Mouse (Mus musculus): ENCODE measurements around the gene Hivep3.

Gene Hivep3

DNA sequence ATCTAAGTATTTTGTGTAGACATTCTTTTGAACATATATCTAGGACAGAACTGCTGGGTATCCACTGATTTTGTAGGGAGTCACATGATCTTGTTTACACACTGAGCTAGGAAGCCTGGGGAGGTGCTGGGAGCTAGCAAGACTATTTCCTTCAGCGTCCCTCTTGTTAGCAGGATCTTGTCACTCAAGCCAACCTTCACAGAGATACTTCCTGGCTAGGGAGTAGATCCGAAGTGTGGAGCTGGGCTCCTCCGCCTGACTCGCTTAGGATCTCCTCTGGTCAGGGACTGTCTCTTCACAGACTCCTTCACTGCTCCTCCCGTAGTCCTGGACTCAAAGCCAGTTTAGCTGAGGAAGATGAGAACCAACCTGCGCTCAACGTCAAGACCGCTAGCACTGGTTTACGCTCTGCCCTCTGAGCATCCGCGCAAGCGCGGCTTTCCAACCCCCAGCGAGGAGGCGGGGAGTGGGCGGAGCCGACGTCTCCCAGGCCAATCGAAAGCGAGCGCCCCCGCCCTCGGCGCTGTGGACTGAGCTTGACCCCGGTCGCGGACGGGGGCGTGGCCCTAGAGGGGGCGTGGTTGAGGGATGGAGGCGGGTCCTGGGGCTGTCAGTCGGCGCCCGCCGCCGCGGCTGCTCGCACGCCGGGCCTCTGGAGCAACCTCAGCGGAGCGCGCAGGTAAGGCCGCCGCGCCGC, at the start of gene Hivep3:
Gene Hivep3, plus strand, starts transcription at position 601 of the 697 bp plus-strand sequence.
- peak; percentile 99 for DNase-seq (ENCODE audit: low read depth, low spot score)

DNA sequence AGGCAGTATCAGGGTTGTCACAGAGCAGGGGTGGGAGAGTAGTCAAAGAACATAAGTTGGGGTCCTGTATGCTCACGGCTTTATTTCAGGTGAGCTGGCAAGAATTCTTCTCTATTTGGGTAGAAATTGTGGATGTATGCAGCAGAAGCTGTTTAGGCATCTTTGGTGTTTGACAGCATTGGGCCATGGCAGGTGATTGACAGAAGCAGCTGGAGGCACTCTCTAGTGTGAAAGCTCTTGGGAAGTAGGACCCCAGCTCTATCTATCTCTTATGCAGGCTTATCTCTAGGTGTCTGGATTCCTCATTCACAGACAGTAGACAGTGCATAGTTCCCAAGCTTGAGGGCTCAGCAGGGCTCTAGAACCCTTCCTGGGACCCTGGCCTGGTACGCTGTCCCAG, 47.8 kb upstream of the Hivep3 start:
- DNase-seq (ENCODE audit: low read depth, low spot score) = no peak

DNA sequence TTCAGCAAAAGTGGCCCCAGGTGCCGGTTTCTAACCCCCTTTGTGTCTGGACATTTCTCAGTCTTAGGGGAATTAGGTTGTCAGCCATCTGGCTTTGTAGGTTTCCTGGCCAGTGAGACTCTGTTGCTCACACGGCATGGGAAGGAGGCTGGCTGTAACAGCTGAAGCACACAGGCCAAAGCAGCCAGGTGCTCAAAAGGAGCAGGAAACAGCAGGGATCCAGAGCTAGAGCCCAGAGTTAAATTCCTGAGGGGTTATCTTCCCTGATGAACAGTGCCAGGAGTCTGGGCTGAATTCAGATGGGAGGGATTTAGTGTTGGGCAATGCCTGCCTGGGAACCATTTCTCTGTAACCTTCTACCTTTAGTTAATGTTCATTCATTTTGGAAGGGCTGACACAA, 35.2 kb upstream of the Hivep3 start:
- no peak for DNase-seq (ENCODE audit: low read depth, low spot score)

DNA sequence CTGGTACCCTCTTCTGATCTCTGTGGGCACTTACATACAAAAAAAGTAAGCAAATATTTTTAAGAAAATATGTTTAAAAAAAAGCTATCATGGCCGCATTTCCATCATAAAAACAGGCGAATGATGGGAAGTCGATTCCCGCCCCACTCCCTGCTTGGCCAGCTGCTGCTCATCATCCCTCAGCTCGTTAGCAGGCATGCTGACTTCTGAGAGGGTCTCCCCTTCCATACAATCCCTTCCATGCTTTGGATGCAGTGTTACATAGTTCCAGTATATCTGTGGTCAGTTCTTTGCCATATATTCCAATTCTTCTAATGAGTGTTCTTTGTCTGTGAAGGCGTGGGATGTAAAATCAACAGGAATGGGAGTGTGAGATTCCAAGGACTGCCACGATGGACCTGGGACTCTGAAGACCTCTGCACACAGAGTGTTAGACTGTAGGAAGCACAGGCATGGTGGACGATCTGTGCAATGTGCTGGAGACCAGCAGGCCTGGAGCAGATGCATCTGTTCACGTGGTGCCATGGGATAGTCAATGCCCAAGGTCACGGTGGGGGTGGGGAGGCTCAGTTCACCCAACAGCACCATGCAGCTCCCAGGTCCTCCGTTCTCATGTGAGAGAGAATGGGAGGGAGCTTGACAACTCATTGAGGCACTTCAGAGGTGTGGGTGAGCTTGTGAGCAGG, 32.2 kb upstream of the Hivep3 start:
- peak; percentile 18 for DNase-seq (ENCODE audit: low read depth, low spot score)

DNA sequence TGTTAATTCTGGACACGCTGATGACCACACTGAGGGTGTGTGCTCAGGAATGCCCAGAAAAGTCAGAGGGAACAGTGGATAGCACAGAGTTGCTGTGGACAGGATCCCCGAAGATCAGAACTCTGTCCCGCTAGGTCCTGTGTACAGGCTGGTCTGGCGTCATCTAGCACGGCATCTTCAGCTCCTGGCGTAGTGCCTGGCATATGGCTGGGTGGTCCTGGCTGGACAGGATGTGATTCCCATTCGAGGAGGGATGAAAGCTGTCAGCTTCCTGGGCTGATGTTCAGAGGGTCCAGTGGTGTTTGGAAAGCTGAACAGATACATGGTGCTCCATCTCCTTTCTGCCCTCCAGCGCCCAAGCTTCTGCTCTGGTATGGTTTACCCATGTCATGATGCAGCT, 29.6 kb upstream of the Hivep3 start:
- no peak for DNase-seq (ENCODE audit: low read depth, low spot score)

DNA sequence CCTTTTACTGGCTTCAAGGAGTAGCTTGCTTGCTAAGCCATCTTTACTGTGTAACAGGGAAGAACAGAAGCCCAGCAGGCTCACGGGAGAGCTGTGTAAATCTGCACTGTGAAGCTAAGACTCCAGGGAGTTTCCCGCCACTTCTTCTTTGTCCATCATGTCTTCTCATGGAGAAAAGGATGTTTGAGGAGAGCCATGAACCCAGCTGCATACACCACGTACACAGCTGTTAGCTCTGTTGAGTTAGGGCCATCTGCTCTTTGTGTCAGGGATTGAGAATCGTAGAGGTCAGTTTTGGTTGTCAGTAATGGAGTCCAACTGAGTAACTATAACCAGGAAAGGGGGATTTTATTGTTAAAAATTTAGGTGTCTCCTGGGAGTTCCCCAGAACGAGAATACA, 26.3 kb upstream of the Hivep3 start:
- no peak for DNase-seq (ENCODE audit: low read depth, low spot score)

DNA sequence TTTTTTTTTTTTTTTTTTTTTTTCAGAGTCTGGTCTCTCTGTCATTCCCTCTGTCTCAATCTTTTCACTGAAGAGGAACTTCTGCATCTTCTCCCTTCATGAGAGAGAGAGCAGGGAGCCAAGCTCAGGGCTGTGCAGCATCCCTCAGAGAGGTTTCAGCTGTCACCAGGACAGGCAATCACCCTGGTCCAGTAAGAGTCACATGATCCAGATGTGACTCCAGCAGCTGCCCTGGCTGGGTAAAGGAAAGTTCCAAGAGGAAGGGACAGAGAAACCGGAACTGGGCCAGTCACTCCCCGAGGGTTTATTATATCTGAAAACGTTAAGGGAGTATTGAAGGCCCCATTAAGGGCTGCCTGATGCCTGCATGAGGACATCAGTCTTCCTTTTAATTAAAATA, 25.8 kb upstream of the Hivep3 start:
- no peak for DNase-seq (ENCODE audit: low read depth, low spot score)

DNA sequence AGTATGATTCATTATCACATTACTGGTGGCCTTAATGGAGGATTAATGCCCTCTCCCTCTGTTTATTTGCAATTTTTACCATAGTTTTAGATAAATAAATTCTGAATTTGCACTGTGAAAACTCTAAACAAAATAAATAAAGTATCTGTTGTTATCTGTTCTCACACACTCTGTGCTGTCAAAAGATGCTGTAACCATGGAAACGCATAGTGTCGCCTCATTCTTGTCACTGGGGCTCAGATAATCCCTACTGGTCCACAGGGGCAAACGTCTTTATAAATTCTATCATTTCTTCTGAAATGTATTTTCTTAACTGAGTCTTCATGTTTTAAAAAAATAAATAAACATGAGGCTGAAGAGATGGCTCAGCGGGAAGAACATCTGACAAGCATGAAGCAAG, 23.4 kb upstream of the Hivep3 start:
- no peak for DNase-seq (ENCODE audit: low read depth, low spot score)

DNA sequence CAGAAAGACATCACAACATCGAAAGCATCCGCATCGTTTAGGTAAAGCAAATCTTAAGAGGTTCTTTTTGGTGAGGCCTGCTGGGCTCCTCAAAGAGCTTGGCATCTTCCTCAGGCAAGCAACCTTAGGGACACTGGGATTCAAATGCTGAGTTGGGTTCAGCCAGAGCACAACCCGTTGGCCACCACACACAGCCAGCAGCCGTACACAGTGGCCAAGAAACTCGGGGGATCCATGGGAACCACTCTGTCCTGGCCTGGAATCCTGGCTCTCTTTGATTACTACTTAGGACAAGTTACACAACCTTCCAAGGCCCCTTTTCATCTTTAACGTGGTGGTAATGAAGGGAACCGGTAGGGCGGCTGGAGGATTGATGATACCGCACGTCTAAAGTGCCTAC, 16.1 kb upstream of the Hivep3 start:
- DNase-seq (ENCODE audit: low read depth, low spot score) = no peak

DNA sequence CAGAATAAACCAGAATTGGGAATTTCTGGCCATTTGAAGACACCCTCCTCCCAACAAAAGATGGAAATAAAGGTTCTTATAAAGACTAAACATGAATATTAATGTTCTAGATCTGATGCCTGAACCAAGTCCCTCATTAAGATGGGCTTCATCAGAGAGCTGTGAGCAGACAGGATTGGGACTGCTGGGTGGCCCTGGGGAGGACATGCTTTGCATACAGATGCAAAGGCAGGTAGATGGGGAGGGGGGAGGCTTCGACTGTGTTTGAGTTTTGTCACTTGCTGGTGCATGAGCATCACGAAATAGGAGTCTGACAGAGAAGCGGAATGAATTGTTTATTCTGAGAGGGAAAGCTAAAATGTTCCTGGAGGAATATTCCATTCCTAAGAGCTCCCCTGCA, 12.1 kb upstream of the Hivep3 start:
- DNase-seq (ENCODE audit: low read depth, low spot score) = no peak

DNA sequence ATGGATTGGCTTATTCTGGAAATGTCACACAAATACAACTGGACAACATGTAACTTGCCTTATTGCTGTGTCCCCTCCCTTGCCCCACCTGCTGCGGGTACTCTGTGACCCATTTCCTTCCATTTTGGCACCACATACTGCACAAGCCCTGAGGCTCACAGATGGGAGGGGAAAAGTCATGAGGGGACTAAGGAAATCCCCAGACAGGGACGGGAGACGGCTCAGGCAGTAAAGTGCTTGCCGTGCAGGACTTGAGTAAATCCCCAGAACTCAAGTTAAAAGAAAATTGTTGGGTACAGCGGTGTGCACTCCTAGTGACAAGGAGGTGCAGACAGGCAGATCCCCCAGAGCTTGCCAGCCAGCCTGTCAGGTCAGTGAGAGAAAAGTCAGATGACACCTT, 7.5 kb upstream of the Hivep3 start:
- no peak for DNase-seq (ENCODE audit: low read depth, low spot score)

DNA sequence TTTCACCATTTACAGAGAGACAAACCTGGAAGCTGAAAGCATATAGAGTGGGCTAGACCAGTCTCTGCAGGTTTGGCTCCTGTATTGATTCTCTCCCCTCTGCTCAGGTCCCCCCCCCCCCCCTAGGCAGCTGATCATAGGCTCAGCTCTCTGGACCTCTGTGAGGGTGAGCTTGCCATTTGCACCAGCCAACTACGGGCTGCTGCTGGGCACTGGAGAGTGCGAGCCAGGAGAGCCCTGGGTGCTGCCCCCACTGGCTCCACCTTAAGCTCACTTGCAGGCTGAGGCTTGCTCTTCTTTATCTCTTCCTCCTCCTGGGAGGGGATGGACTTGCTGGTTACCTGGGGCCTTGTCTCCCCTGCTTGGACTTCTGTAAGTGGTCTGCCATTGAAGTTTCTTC, 5.7 kb upstream of the Hivep3 start:
- no peak for DNase-seq (ENCODE audit: low read depth, low spot score)

DNA sequence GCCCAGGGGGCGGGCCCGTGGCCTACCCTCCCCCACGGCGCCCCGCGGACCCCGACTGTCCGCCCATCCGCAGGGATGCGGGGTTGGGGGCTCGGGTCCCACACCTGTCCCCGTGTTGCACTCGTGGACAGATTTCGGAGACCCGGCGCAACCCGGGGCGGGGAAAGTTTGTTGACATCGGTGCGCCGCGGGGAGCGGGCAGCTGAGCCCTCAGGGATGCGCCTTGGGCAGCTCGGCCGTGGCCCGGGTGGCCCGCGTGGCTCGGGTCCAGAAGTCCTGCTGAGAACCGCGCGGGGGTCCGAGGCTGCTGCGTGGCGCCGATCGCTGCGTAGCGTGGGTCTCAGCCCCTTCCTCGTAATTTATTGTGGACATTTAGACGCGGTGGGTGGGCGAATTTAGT, 358 bp downstream of the Hivep3 start:
- DNase-seq (ENCODE audit: low read depth, low spot score) = no peak

DNA sequence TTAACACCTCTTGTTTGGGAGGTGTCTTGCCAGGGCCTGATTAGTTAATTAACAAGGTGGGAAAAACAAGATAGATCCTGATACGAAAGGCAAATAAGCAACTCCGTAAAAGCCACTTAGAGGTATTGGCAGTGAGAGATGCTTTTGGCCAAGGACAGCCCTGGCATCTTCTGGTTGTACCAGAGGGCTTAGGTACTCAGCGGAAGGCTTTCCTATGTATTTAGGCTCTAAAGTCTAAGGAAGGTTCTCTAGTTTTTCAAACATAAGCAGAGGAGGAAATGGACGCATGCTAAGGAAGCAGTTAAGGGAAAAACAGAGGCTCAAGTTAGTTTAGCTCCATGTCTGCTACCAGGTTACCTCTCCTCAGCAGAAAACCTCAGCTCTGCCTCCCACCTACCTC, 768 bp downstream of the Hivep3 start:
- no peak for DNase-seq (ENCODE audit: low read depth, low spot score)

DNA sequence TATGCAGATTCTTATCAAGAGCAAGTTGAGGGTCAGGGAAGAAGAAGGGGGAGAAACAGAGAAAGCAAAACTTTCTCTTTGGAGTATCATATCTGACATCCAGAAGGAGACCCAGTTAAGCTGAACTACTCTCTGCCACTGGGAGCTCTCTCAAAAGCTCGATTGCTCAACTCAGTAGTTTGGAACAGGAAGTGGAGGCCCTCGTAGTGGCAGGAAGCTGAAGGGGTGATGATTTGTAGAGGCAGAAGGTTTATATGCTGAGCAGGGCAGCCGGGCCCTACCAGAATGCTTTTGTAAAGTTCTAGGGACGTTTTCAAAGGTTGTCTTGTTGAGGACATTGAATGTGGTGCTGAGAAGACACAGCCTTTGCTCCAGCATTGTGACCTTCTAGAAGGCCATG, 5.1 kb downstream of the Hivep3 start:
- DNase-seq (ENCODE audit: low read depth, low spot score) = no peak

DNA sequence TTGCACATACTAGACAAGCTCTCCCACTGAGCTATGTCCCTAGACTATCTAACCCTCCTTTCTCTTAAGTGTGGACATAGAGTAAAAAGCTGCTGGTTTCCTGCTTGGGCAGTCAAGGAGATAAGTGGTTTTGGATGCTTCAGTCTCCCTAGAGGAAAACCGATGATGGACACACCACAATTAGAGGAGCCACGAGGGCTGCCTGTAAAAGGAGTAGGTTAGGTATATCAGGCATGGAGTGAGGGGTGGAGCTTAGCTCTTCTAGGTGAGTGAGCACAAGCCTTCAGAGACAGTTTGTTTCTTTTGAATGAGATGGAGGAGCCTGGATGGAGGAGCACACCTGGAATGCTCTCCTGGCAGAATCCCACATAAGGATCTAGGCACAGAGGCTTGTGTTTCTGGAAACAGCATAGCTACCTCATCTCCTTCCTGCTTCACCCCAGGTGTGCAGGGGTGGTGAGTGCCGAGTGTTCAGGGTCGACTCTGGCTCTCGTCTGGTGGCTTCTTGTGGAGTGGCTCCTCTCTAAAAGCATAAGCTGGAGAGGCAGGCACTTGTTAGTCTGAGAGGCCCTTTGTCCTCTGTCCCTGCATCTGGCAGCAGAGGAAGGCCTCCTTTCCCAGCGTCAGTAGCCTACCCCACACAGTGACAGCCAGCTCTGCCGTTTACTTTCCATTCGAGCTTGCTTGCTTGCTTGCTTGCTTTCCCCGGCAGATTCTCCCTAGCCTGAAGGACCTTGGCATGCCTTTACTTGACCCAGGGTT, 5.9 kb downstream of the Hivep3 start:
- DNase-seq (ENCODE audit: low read depth, low spot score) = no peak

DNA sequence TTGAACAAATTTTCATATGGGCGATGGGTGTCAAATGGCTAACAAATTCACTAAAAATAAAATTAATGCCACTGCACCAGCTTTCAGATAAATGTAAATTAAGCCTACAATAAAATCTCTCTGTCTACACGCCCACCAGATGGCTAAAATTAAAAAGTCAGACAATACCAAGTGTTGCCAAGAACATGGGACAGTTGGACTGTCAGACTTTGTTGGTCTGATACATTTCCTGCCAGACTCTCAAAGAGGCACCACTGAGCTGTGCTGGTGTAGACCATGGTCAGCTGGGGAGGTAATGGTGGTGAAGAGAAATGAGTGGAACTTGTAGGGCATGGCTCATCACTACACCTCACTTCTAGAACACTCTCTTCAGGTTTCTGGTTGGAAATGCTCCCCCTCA, 14.8 kb downstream of the Hivep3 start:
- no peak for DNase-seq (ENCODE audit: low read depth, low spot score)

DNA sequence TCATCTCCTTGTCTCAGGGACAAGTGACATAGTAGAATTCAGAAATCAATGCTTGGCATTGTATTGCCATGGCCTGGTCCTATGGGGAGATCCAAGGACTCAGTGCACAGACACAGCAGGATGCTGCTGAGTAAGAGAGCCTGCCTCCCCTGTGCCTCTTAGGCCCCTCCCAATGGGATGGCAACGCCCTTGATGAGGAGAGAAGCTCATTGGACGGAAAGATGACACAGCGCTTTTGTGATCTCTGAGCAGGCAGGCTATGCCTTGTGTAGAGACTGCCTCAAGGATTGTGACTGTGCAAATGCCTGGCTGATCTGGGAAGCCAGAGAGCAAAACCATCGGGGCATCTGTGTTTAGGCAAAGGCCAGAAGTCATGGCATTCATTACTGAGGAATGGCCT, 16.6 kb downstream of the Hivep3 start:
- peak; percentile 75 for DNase-seq (ENCODE audit: low read depth, low spot score)

DNA sequence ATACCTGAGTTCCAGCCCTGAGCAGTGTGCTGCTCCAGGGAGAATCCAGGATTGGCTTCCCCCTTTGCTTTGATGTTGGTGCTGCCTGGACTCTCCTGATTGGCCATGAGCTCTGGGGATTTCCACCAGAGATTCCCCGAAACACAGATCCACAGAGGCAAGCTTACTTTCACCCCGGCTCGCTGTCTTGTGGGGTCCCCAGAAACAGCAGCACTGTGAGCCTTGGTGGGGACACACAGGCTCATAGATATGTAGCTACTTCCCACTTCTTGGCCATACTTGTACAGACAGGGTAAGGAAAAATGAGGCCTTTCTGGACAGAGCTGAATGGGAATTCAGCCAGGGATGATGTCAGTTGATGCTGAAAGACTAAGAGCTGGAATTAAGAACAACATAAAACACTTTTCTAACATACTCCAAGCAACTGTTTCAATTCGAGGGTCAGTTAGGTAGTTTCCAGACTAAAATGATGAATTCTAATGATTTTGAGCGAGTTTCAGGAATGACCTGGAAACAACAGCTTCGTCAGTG, 17.2 kb downstream of the Hivep3 start:
- no peak for DNase-seq (ENCODE audit: low read depth, low spot score)

DNA sequence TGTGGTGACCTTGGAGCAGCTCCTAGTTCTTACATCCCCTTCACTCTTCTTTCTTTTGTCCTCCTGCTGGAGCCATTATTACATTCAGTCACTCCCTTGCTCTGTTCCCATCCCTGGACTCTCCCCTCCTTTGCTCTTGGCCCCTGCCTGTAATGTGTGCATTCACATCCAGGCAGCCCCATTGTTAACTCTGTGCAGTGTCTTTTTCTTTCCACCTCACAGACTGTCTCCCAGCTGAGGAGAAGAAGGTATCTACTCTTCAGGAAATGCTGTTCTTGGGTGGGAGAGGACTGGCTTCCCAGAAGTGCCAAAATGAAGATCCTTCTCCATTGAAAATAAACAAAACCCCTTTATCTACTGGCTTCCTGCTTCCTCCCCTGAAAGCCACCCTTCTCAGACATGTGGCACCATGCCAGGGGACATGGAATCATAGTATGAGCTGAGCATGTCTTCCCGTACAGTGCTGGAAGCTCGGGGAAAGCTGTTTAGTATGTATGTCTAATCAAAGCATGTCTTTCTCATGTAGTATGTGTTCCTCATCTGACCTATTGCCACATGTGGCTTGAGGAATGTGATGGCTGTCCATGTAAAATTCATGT, 17.9 kb downstream of the Hivep3 start:
- peak; percentile 25 for DNase-seq (ENCODE audit: low read depth, low spot score)

DNA sequence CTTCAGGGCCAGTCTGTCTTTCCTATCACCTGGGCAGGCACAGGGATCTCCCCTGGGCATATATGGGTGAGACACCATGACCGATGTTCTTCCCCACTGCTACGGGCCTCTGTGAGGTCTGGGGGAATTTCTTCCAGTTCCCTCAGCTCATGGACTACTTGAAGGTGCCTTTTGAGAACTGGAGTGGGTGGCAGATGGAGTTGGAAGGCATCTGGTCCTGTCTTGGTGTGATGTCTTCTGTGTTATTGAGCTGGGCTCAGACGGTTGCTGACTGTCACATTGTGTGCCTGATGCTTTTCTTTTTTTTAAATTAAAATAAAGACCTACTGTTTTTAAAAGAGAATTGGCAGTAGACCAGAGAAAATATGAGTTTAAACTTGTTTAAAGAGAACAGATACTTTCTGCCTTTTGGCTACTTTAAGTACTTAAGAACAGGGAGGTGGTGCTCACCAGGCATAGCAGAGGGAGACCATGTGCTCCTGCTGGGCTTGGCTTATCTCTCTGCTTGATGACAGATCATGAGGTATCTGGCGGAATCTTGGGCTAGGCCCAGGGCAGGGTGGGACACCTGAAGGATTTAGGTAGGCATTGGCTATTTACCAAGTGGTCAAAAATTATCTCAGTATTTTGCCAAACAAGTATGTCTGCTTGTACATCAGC, 26.1 kb downstream of the Hivep3 start:
- DNase-seq (ENCODE audit: low read depth, low spot score) = no peak

DNA sequence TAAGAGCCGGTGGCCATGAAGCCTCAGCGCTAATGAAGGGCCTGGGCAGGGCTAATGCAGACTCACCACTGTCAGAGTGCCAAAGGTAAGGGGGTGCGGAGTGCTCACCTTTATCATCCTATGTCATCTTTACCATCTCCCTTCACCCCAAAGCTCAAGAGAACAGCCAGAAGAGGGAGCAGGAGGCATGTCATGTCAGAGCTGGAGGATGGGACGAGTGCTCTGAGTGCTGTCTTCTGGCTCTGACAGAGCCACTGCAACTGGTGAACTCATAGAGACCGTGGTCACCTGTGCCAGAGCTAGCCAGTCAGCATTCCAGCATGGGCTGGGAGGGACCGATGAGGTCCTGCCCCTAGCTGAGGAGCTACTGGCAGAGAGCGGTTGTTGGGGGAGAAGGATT, 27.2 kb downstream of the Hivep3 start:
- DNase-seq (ENCODE audit: low read depth, low spot score) = no peak

Data from ZHBTc4 (cell line).